Mouse (Mus musculus): ENCODE results near the gene 1700029H14Rik. TPM values are rescaled to one million over a fixed set of nuclear protein-coding genes. Genes with fewer than 3 reads are reported as not detected.

Gene 1700029H14Rik
- polyA plus RNA-seq, 2 experiments = 0.02 TPM; not detected in 1

DNA sequence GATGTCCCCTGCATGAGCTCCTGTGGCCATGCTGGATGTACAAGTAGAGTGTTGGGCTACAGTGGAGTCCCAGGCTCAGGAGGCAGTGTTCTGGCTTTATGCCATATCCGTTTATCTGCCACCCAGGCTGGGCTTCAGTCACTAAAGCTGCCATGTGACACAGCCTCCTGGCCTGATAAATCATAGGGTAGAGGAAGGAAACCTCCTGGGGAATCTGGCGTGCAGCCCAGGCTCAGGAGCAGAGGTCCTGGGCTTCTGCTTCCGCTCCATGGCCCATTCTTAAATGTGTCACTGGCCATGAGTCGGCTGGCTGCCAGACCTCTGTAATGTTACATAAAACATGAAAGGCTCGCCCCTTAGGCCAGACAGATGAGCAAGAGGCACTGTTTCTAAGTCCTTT is 31.3 kb downstream of the 1700029H14Rik start:
- Histone ChIP-seq H3K36me3 (replicated peaks; ENCODE audit: control insufficient read depth, insufficient read depth, low read depth) (no peaks in the 10 kb centered on the region), H3K9ac (replicated peaks) (no peak overlapping the region), H3K4me1 (replicated peaks; ENCODE audit: control insufficient read depth in 2 of 2, insufficient read depth in 2 of 2, low read length in 1 of 2) (peaks cover 0 to 4% of the 10 kb centered on the region in 2 experiments; a peak in 1 of 4 replicates), H3K4me3 (ENCODE audit: insufficient read depth in 1 of 2, low read depth in 2 of 2, low read length in 2 of 2) (no peak overlapping the region), H3K9me3 (ENCODE audit: control insufficient read depth, low read length) (no peaks in the 10 kb centered on the region), H3K4me2 (ENCODE audit: low read depth) (no peak overlapping the region), H3K27me3 (ENCODE audit: control insufficient read depth, insufficient read depth, low read length) (no peaks in the 10 kb centered on the region), H3K27ac (no peak overlapping the region)
- DNase-seq (ENCODE audit: low read depth in 3 of 3, low spot score in 3 of 3) = no peak
- TF ChIP-seq CTCF (IDR thresholded peaks at IDR 0.05; ENCODE audit: low read depth) (no peak), EP300 (IDR thresholded peaks at IDR 0.05; ENCODE audit: low read depth) (no peak)
- ATAC-seq (ENCODE audit: insufficient read depth) = peak; percentile 33; the same call in 1 of the 2 replicates
- WGBS (ENCODE audit: insufficient replicate concordance) = 31% methylated on average over 5 of the region's 5 CpGs

DNA sequence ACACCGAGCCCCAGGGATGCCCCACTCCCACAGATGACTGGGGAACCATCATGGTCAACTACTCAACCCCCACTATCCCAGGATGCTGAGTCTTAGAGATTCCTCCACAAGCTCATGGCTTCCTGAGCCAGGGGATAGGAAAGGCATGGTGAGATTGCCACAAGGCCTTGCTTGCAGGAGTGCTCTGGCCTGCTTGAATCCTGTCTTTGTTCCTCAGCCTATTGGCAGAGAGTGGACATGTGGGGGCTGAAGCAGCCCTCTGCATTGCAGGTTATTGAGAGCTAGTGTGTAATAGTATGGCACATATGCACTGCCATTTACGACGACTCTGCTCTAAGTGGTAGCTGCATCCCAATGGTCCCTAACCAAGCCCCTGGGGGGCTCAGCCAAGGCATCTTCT is 31.9 kb downstream of the 1700029H14Rik start:
- TF ChIP-seq CTCF (IDR thresholded peaks at IDR 0.05; ENCODE audit: low read depth) (no peak), EP300 (IDR thresholded peaks at IDR 0.05; ENCODE audit: low read depth) (no peak)
- no peak overlapping the region for H3K9ac ChIP-seq (replicated peaks)
- no peaks in the 10 kb centered on the region for H3K27me3 ChIP-seq (ENCODE audit: control insufficient read depth, insufficient read depth, low read length)
- no peak overlapping the region for H3K4me3 ChIP-seq (ENCODE audit: insufficient read depth in 1 of 2, low read depth in 2 of 2, low read length in 2 of 2)
- 60% methylated on average over 3 of the region's 3 CpGs for WGBS (ENCODE audit: insufficient replicate concordance)
- H3K36me3 ChIP-seq (replicated peaks; ENCODE audit: control insufficient read depth, insufficient read depth, low read depth) = no peaks in the 10 kb centered on the region
- H3K9me3 ChIP-seq (ENCODE audit: control insufficient read depth, low read length) = no peaks in the 10 kb centered on the region
- ATAC-seq (ENCODE audit: insufficient read depth) (no peak), DNase-seq (ENCODE audit: low read depth in 3 of 3, low spot score in 3 of 3) (no peak)
- H3K4me2 ChIP-seq (ENCODE audit: low read depth) = no peak overlapping the region
- H3K27ac ChIP-seq = no peak overlapping the region
- H3K4me1 ChIP-seq (replicated peaks; ENCODE audit: control insufficient read depth in 2 of 2, insufficient read depth in 2 of 2, low read length in 1 of 2) = peaks cover 0 to 4% of the 10 kb centered on the region in 2 experiments; a peak in 1 of 4 replicates

DNA sequence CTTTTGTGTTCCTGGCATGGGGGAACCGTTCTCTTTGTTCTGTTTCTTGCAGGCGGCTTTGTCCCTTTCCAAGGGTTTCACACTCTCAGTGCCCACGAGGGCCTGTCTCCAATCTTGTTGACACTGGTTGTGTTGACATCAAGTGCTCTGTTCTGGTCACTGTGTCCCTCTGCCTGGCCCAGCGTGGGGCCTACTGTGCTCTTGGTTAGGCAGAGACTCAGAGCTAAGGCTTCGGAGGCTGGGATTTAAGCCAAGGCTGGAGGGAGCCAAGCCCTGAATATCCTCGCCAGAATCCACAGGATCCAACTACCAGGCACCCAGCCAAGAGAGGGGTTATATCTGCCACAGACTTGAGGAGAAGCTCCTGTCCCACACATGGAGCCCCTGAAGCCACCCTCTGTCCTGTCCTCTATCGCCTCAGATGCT is 32.4 kb downstream of the 1700029H14Rik start:
- Histone ChIP-seq H3K27me3 (ENCODE audit: control insufficient read depth, insufficient read depth, low read length) (no peaks in the 10 kb centered on the region), H3K9ac (replicated peaks) (no peak overlapping the region), H3K4me2 (ENCODE audit: low read depth) (no peak overlapping the region), H3K36me3 (replicated peaks; ENCODE audit: control insufficient read depth, insufficient read depth, low read depth) (no peaks in the 10 kb centered on the region), H3K27ac (no peak overlapping the region), H3K9me3 (ENCODE audit: control insufficient read depth, low read length) (no peaks in the 10 kb centered on the region), H3K4me3 (ENCODE audit: insufficient read depth in 1 of 2, low read depth in 2 of 2, low read length in 2 of 2) (no peak overlapping the region), H3K4me1 (replicated peaks; ENCODE audit: control insufficient read depth in 2 of 2, insufficient read depth in 2 of 2, low read length in 1 of 2) (peaks cover 0 to 4% of the 10 kb centered on the region in 2 experiments; a peak in 1 of 4 replicates)
- ATAC-seq (ENCODE audit: insufficient read depth) = no peak
- WGBS (ENCODE audit: insufficient replicate concordance) = 66% methylated on average over 7 of the region's 7 CpGs
- no peak for DNase-seq (ENCODE audit: low read depth in 3 of 3, low spot score in 3 of 3)
- no peak for TF ChIP-seq CTCF (IDR thresholded peaks at IDR 0.05; ENCODE audit: low read depth)
- TF ChIP-seq EP300 (IDR thresholded peaks at IDR 0.05; ENCODE audit: low read depth) = no peak

GRCm38 (mm10) chr8:13529011-13529840 is 33.0 kb downstream of the 1700029H14Rik start:
- Histone ChIP-seq H3K27me3 (ENCODE audit: control insufficient read depth, insufficient read depth, low read length) (no peaks in the 10 kb centered on the region), H3K9ac (replicated peaks) (no peak overlapping the region), H3K27ac (no peak overlapping the region), H3K9me3 (ENCODE audit: control insufficient read depth, low read length) (no peaks in the 10 kb centered on the region), H3K4me2 (ENCODE audit: low read depth) (no peak overlapping the region), H3K4me1 (replicated peaks; ENCODE audit: control insufficient read depth in 2 of 2, insufficient read depth in 2 of 2, low read length in 1 of 2) (peaks cover 0 to 4% of the 10 kb centered on the region in 2 experiments; a peak in 1 of 4 replicates), H3K4me3 (ENCODE audit: insufficient read depth in 1 of 2, low read depth in 2 of 2, low read length in 2 of 2) (no peak overlapping the region), H3K36me3 (replicated peaks; ENCODE audit: control insufficient read depth, insufficient read depth, low read depth) (no peaks in the 10 kb centered on the region)
- no peak for TF ChIP-seq CTCF (IDR thresholded peaks at IDR 0.05; ENCODE audit: low read depth)
- WGBS (ENCODE audit: insufficient replicate concordance) = 58% methylated on average over 15 of the region's 15 CpGs
- ATAC-seq (ENCODE audit: insufficient read depth) (no peak), DNase-seq (ENCODE audit: low read depth in 3 of 3, low spot score in 3 of 3) (no peak)

- ATAC-seq (ENCODE audit: insufficient read depth) (no peak), DNase-seq (ENCODE audit: low read depth in 3 of 3, low spot score in 3 of 3) (no peak)
- TF ChIP-seq CTCF (IDR thresholded peaks at IDR 0.05; ENCODE audit: low read depth) = no peak
- no peak for TF ChIP-seq EP300 (IDR thresholded peaks at IDR 0.05; ENCODE audit: low read depth)
- Histone ChIP-seq H3K4me2 (ENCODE audit: low read depth) (no peak overlapping the region), H3K36me3 (replicated peaks; ENCODE audit: control insufficient read depth, insufficient read depth, low read depth) (no peaks in the 10 kb centered on the region), H3K27ac (no peak overlapping the region), H3K9me3 (ENCODE audit: control insufficient read depth, low read length) (no peaks in the 10 kb centered on the region), H3K27me3 (ENCODE audit: control insufficient read depth, insufficient read depth, low read length) (no peaks in the 10 kb centered on the region), H3K4me1 (replicated peaks; ENCODE audit: control insufficient read depth in 2 of 2, insufficient read depth in 2 of 2, low read length in 1 of 2) (no peaks in the 10 kb centered on the region), H3K4me3 (ENCODE audit: insufficient read depth in 1 of 2, low read depth in 2 of 2, low read length in 2 of 2) (no peak overlapping the region), H3K9ac (replicated peaks) (no peak overlapping the region)
- 42% methylated on average over 7 of the region's 7 CpGs for WGBS (ENCODE audit: insufficient replicate concordance)
Measured at GRCm38 (mm10) chr8:13521392-13521791, 40.9 kb downstream of the 1700029H14Rik start.
